Mouse (Mus musculus): Measurements from ENCODE around the gene Stx16. TPM values are rescaled to one million over a fixed set of nuclear protein-coding genes. Genes with fewer than 3 reads are reported as not detected.

The Stx16 gene
- total and polyA plus RNA-seq, 3 experiments: 14.8 to 22.3 TPM; not detected in 1

GRCm38 (mm10) chr2:174122331-174122730 is 46.2 kb downstream of the Stx16 start:
- TF ChIP-seq ZMIZ1 (IDR thresholded peaks at IDR 0.05; ENCODE audit: low read depth, low read length) (no peak), KAT2A (conservative IDR thresholded peaks at IDR 0.05; ENCODE audit: low read depth, low read length) (no peak), USF1 (IDR thresholded peaks at IDR 0.05; ENCODE audit: low read depth, low read length) (no peak), TAL1 (IDR thresholded peaks at IDR 0.05; ENCODE audit: low read length) (no peak), ELF1 (IDR thresholded peaks at IDR 0.05; ENCODE audit: low read depth, low read length) (no peak), SMC3 (IDR thresholded peaks at IDR 0.05; ENCODE audit: low read depth, low read length) (no peak), ETS1 (IDR thresholded peaks at IDR 0.05; ENCODE audit: low read depth, low read length) (no peak), JUND (IDR thresholded peaks at IDR 0.05; ENCODE audit: low read depth, low read length) (no peak), MAFK (IDR thresholded peaks at IDR 0.05; ENCODE audit: borderline replicate concordance, low read depth, low read length) (no peak), POLR2A (IDR thresholded peaks at IDR 0.05; ENCODE audit: control insufficient read depth in 1 of 2, insufficient read depth in 1 of 2, low read depth in 1 of 2, low read length in 2 of 2, poor library complexity in 1 of 2) (no peak), TCF12 (IDR thresholded peaks at IDR 0.05; ENCODE audit: low read depth, low read length) (no peak), MXI1 (IDR thresholded peaks at IDR 0.05; ENCODE audit: low read depth, low read length) (no peak), CHD1 (IDR thresholded peaks at IDR 0.05; ENCODE audit: low read depth, low read length) (no peak), SIN3A (IDR thresholded peaks at IDR 0.05; ENCODE audit: low read length) (no peak), GABPA (IDR thresholded peaks at IDR 0.05; ENCODE audit: low read depth, low read length) (no peak), MYB (IDR thresholded peaks at IDR 0.05; ENCODE audit: low read depth, low read length) (no peak), RCOR1 (IDR thresholded peaks at IDR 0.05; ENCODE audit: low read depth, low read length) (no peak), CHD2 (IDR thresholded peaks at IDR 0.05; ENCODE audit: low read length) (no peak)
- Histone ChIP-seq H3K4me1 (ENCODE audit: control insufficient read depth in 1 of 2, insufficient read depth in 2 of 2, low read length in 2 of 2) (no peaks in the 10 kb centered on the region), H3K27ac (ENCODE audit: control insufficient read depth, low read depth, low read length) (no peak overlapping the region), H3K9ac (ENCODE audit: control insufficient read depth, low read depth, low read length, poor library complexity, severe bottlenecking) (no peak overlapping the region), H3K79me2 (ENCODE audit: control insufficient read depth, insufficient read depth, low read length, poor library complexity) (no peaks in the 10 kb centered on the region), H3K4me3 (ENCODE audit: control insufficient read depth in 1 of 2, insufficient read depth in 1 of 2, low read depth in 2 of 2, low read length in 2 of 2) (no peak overlapping the region), H3K27me3 (ENCODE audit: control insufficient read depth in 1 of 2, insufficient read depth in 2 of 2, low read length in 2 of 2) (no peaks in the 10 kb centered on the region), H3K9me3 (replicated peaks; ENCODE audit: insufficient read depth, low read length) (no peaks in the 10 kb centered on the region), H3K36me3 (ENCODE audit: control insufficient read depth in 1 of 2, insufficient read depth in 2 of 2, low read length in 2 of 2) (no peaks in the 10 kb centered on the region)
- no peak for DNase-seq (ENCODE audit: low read depth, low spot score)

GRCm38 (mm10) chr2:174123731-174124130 is 47.6 kb downstream of the Stx16 start:
- Histone ChIP-seq H3K79me2 (ENCODE audit: control insufficient read depth, insufficient read depth, low read length, poor library complexity) (no peaks in the 10 kb centered on the region), H3K9ac (ENCODE audit: control insufficient read depth, low read depth, low read length, poor library complexity, severe bottlenecking) (no peak overlapping the region), H3K36me3 (ENCODE audit: control insufficient read depth in 1 of 2, insufficient read depth in 2 of 2, low read length in 2 of 2) (no peaks in the 10 kb centered on the region), H3K27me3 (ENCODE audit: control insufficient read depth in 1 of 2, insufficient read depth in 2 of 2, low read length in 2 of 2) (no peaks in the 10 kb centered on the region), H3K9me3 (replicated peaks; ENCODE audit: insufficient read depth, low read length) (no peaks in the 10 kb centered on the region), H3K4me3 (ENCODE audit: control insufficient read depth in 1 of 2, insufficient read depth in 1 of 2, low read depth in 2 of 2, low read length in 2 of 2) (no peak overlapping the region), H3K27ac (ENCODE audit: control insufficient read depth, low read depth, low read length) (no peak overlapping the region), H3K4me1 (ENCODE audit: control insufficient read depth in 1 of 2, insufficient read depth in 2 of 2, low read length in 2 of 2) (no peaks in the 10 kb centered on the region)
- no peak for TF ChIP-seq ELF1 (IDR thresholded peaks at IDR 0.05; ENCODE audit: low read depth, low read length)
- TF ChIP-seq MYC (IDR thresholded peaks at IDR 0.05; ENCODE audit: low read depth, low read length): no peak
- no peak for TF ChIP-seq MAFK (IDR thresholded peaks at IDR 0.05; ENCODE audit: borderline replicate concordance, low read depth, low read length)
- TF ChIP-seq MEF2A (IDR thresholded peaks at IDR 0.05; ENCODE audit: extremely low read depth, insufficient replicate concordance, low read depth, low read length, poor library complexity, severe bottlenecking): no peak
- no peak for TF ChIP-seq CHD1 (IDR thresholded peaks at IDR 0.05; ENCODE audit: low read depth, low read length)
- TF ChIP-seq USF2 (IDR thresholded peaks at IDR 0.05; ENCODE audit: borderline replicate concordance in 1 of 2, insufficient read depth in 1 of 2, low read depth in 1 of 2, low read length in 2 of 2): no peak
- TF ChIP-seq TAL1 (IDR thresholded peaks at IDR 0.05; ENCODE audit: low read length): no peak
- TF ChIP-seq JUND (IDR thresholded peaks at IDR 0.05; ENCODE audit: low read depth, low read length): no peak
- TF ChIP-seq ETS1 (IDR thresholded peaks at IDR 0.05; ENCODE audit: low read depth, low read length): no peak
- TF ChIP-seq TCF12 (IDR thresholded peaks at IDR 0.05; ENCODE audit: low read depth, low read length): no peak
- TF ChIP-seq SMC3 (IDR thresholded peaks at IDR 0.05; ENCODE audit: low read depth, low read length): no peak
- TF ChIP-seq RCOR1 (IDR thresholded peaks at IDR 0.05; ENCODE audit: low read depth, low read length): no peak
- TF ChIP-seq E2F4 (IDR thresholded peaks at IDR 0.05; ENCODE audit: borderline replicate concordance, low read depth, low read length): no peak
- no peak for TF ChIP-seq EP300 (IDR thresholded peaks at IDR 0.05; ENCODE audit: low read depth in 1 of 2, low read length in 2 of 2)
- TF ChIP-seq NRF1 (IDR thresholded peaks at IDR 0.05; ENCODE audit: insufficient read depth, low read depth, low read length, poor library complexity, severe bottlenecking): no peak
- TF ChIP-seq BHLHE40 (IDR thresholded peaks at IDR 0.05; ENCODE audit: borderline replicate concordance, low read depth, low read length): no peak
- TF ChIP-seq ZC3H11A (IDR thresholded peaks at IDR 0.05; ENCODE audit: low read depth, low read length): no peak
- DNase-seq (ENCODE audit: low read depth, low spot score): no peak

All from MEL (cell line).